Comparison of ENCODE assay signal across 8 mouse cellular contexts in the genomic region with DNA sequence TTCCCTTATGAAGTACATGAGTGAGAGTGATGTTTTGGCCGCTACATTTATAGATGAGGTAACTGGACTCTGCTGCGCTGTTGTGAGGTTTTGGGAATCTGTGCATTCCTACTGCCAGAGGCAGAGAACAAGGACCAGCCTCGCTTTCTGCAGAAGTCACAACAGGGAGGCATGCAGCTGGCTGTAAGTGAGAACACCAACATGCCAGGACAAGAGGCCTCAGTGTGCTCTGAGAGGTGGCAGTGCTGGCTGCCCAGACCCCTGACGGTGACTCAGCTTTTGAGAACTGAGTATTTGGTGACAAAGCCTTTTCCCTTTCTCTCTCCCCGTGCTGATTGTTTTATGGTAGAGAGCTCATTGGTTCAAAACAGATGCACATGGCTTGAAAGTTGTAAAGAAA. TPM values are rescaled to one million over a fixed set of nuclear protein-coding genes. Genes with fewer than 3 reads are reported as not detected.
DNase-seq lines count a peak whose midpoint lies in the region; ATAC-seq and TF ChIP-seq lines count a peak whose summit lies in the region.

No protein-coding gene starts in this region.

- H3K9me3 ChIP-seq in midbrain, embryonic 14.5 days (ENCODE audit: control insufficient read depth, low read length), result no peaks in the 10 kb centered on the region

- H3K9ac ChIP-seq in midbrain, embryonic 14.5 days (replicated peaks; ENCODE audit: low read length), result no peak overlapping the region

- ATAC-seq in midbrain, embryonic 14.5 days (ENCODE audit: low FRiP score, low TSS enrichment), result no peak

- H3K4me1 ChIP-seq in midbrain, embryonic 14.5 days (ENCODE audit: control insufficient read depth, insufficient read depth, low read length), result peaks cover 43% of the 10 kb centered on the region

- H3K4me3 ChIP-seq in layer of hippocampus, adult 2 months, result no peak overlapping the region; the same call in 1 of the 2 replicates
- no peak overlapping the region for H3K4me3 ChIP-seq in midbrain, embryonic 14.5 days (replicated peaks; ENCODE audit: low read depth, low read length)

- WGBS in midbrain, embryonic 14.5 days, result 66% methylated on average over 5 of the region's 5 CpGs

- DNase-seq in layer of hippocampus, adult 2 months (ENCODE audit: low spot score in 2 of 2), result no peak
- DNase-seq in layer of hippocampus, postnatal 25 days (ENCODE audit: extremely low spot score in 1 of 2, low spot score in 1 of 2), result no peak
- DNase-seq in embryo, embryonic 11 days, result peak; percentile 30
- DNase-seq in forelimb bud, embryonic 11.5 days (ENCODE audit: low read depth, low spot score), result peak; percentile 35
- DNase-seq in midbrain, embryonic 14.5 days, result peak; percentile 30
- no peak for DNase-seq in cerebellum, postnatal 4 days (ENCODE audit: low spot score in 2 of 2)
- no peak for DNase-seq in gastrocnemius, adult 18-20 months (ENCODE audit: low spot score)
- DNase-seq in cerebellum, adult 11 months, result no peak

- H3K27ac ChIP-seq in layer of hippocampus, adult 2 months, result peak overlapping the region; percentile 57; the same call in 1 of the 2 replicates
- H3K27ac ChIP-seq in midbrain, embryonic 14.5 days (replicated peaks; ENCODE audit: low read depth, low read length), result peak overlapping the region; percentile 54

- no peaks in the 10 kb centered on the region for H3K27me3 ChIP-seq in midbrain, embryonic 14.5 days (ENCODE audit: control insufficient read depth, insufficient read depth, low read length)

- H3K4me2 ChIP-seq in midbrain, embryonic 14.5 days (ENCODE audit: low read length), result peak overlapping the region; percentile 56; the same call in 1 of the 2 replicates

- no peaks in the 10 kb centered on the region for H3K36me3 ChIP-seq in midbrain, embryonic 14.5 days (ENCODE audit: control insufficient read depth, insufficient read depth, low read length)

- no peak for TF ChIP-seq CTCF in layer of hippocampus, adult 2 months (conservative IDR thresholded peaks at IDR 0.05)

RNA-seq across cellular contexts. Expression of gene Scml4, which starts 4.5 kb away (rescaled TPM):
- 1 to 10 TPM; 3.7 to 5.6 TPM for total RNA-seq in layer of hippocampus, adult 2 months (2021)
- 1 to 10 TPM; 5.1 to 5.3 TPM for total RNA-seq in layer of hippocampus, postnatal 25 days (2021)
- polyA plus RNA-seq in midbrain, embryonic 14.5 days (2014; fragmentation: Nextera tagmentation; extraction: Ambion mirVana), result 12.8 and 18.2 TPM in 2 replicates
- total RNA-seq in gastrocnemius, adult 18-20 months (2021), result 1 to 10 TPM in 1 of 2 experiments, under 1 TPM in 1; 0.59 to 1.1 TPM

Comparison
In these comparisons a context has a peak if more than half of its experiments do, and no peak if none do; other contexts are left out.
1. DNase-seq: peak in embryo, embryonic 11 days (single experiment), forelimb bud, embryonic 11.5 days (single experiment) and midbrain, embryonic 14.5 days (single experiment); none in layer of hippocampus, adult 2 months (0 of 2), layer of hippocampus, postnatal 25 days (0 of 2), cerebellum, postnatal 4 days (0 of 2), gastrocnemius, adult 18-20 months (single experiment) and cerebellum, adult 11 months (single experiment).